Mouse (Mus musculus): ENCODE measurements around the gene Pknox1. TPM values are rescaled to one million over a fixed set of nuclear protein-coding genes. Genes with fewer than 3 reads are reported as not detected.
"Not testable (repeated sequence)": the region's sequence is repeated elsewhere in the genome, so short reads cannot be mapped to it uniquely, and the experiment has no call there.

Pknox1 gene
- polyA plus RNA-seq, 1 experiment from 2014 or later = 21.5 TPM

GRCm38 (mm10) chr17:31598593-31598992, 34.1 kb downstream of the Pknox1 start:
- no peaks in the 10 kb centered on the region for H3K27me3 ChIP-seq (ENCODE audit: insufficient read depth, low read length)
- H3K36me3 ChIP-seq (ENCODE audit: insufficient read depth, low read length) = peaks cover 34% of the 10 kb centered on the region; the same call in 1 of the 2 replicates

GRCm38 (mm10) chr17:31606424-31606823, 41.9 kb downstream of the Pknox1 start:
- no peak for DNase-seq (ENCODE audit: low spot score)
- peaks cover 34% of the 10 kb centered on the region for H3K36me3 ChIP-seq (ENCODE audit: insufficient read depth, low read length)

More at GRCm38 (mm10) chr17:31598593-31598992, 34.1 kb downstream of the Pknox1 start:
- ATAC-seq (replicated peaks; ENCODE audit: low FRiP score, low read depth) = no peak
- DNase-seq (ENCODE audit: low spot score) = no peak
- Histone ChIP-seq H3K9me3 (replicated peaks; ENCODE audit: low read length) (no peaks in the 10 kb centered on the region), H3K4me2 (ENCODE audit: low read length) (no peak overlapping the region), H3K4me1 (replicated peaks; ENCODE audit: insufficient read depth, low read length) (no peaks in the 10 kb centered on the region), H3K4me3 (replicated peaks; ENCODE audit: low read depth, low read length) (no peak overlapping the region), H3K27ac (no peak overlapping the region), H3K9ac (ENCODE audit: low read depth, low read length) (no peak overlapping the region)
- no peak for TF ChIP-seq CTCF (IDR thresholded peaks at IDR 0.05; ENCODE audit: low read depth)
- WGBS = 70% methylated on average over 8 of the region's 8 CpGs

GRCm38 (mm10) chr17:31607256-31607951, 42.9 kb downstream of the Pknox1 start:
- Histone ChIP-seq H3K27me3 (ENCODE audit: insufficient read depth, low read length) (no peaks in the 10 kb centered on the region), H3K9me3 (replicated peaks; ENCODE audit: low read length) (no peaks in the 10 kb centered on the region), H3K27ac (no peak overlapping the region), H3K4me2 (ENCODE audit: low read length) (no peak overlapping the region), H3K9ac (ENCODE audit: low read depth, low read length) (no peak overlapping the region), H3K4me1 (replicated peaks; ENCODE audit: insufficient read depth, low read length) (no peaks in the 10 kb centered on the region), H3K4me3 (replicated peaks; ENCODE audit: low read depth, low read length) (no peak overlapping the region), H3K36me3 (ENCODE audit: insufficient read depth, low read length) (peaks cover 31% of the 10 kb centered on the region)
- 77% methylated on average over 8 of the region's 8 CpGs for WGBS
- ATAC-seq (replicated peaks; ENCODE audit: low FRiP score, low read depth) (no peak), DNase-seq (ENCODE audit: low spot score) (no peak)
- no peak for TF ChIP-seq CTCF (IDR thresholded peaks at IDR 0.05; ENCODE audit: low read depth)

More at GRCm38 (mm10) chr17:31606424-31606823, 41.9 kb downstream of the Pknox1 start:
- no peaks in the 10 kb centered on the region for H3K9me3 ChIP-seq (replicated peaks; ENCODE audit: low read length)
- no peak overlapping the region for H3K9ac ChIP-seq (ENCODE audit: low read depth, low read length)
- H3K27me3 ChIP-seq (ENCODE audit: insufficient read depth, low read length) = no peaks in the 10 kb centered on the region
- TF ChIP-seq CTCF (IDR thresholded peaks at IDR 0.05; ENCODE audit: low read depth) = peak; percentile 13; the same call in 1 of the 2 replicates
- ATAC-seq (replicated peaks; ENCODE audit: low FRiP score, low read depth) = no peak
- H3K4me2 ChIP-seq (ENCODE audit: low read length) = no peak overlapping the region
- 84% methylated on average over 7 of the region's 7 CpGs for WGBS
- no peak overlapping the region for H3K4me3 ChIP-seq (replicated peaks; ENCODE audit: low read depth, low read length)
- no peaks in the 10 kb centered on the region for H3K4me1 ChIP-seq (replicated peaks; ENCODE audit: insufficient read depth, low read length)
- H3K27ac ChIP-seq = no peak overlapping the region

- 0 out of 2 replicates have a peak, but pooled peaks cover 17% of the 10 kb centered on the region for H3K36me3 ChIP-seq (ENCODE audit: insufficient read depth, low read length)
- not testable (repeated sequence) for H3K4me1 ChIP-seq (replicated peaks; ENCODE audit: insufficient read depth, low read length); H3K9me3 ChIP-seq (replicated peaks; ENCODE audit: low read length); H3K27ac ChIP-seq; H3K4me3 ChIP-seq (replicated peaks; ENCODE audit: low read depth, low read length); ATAC-seq (replicated peaks; ENCODE audit: low FRiP score, low read depth); H3K4me2 ChIP-seq (ENCODE audit: low read length); H3K27me3 ChIP-seq (ENCODE audit: insufficient read depth, low read length); DNase-seq (ENCODE audit: low spot score); H3K9ac ChIP-seq (ENCODE audit: low read depth, low read length)
- 71% methylated on average over 3 of the region's 3 CpGs for WGBS
Observed at GRCm38 (mm10) chr17:31609173-31609572, 44.6 kb downstream of the Pknox1 start.

- Histone ChIP-seq H3K36me3 (ENCODE audit: insufficient read depth, low read length) (0 out of 2 replicates have a peak, but pooled peaks cover 11% of the 10 kb centered on the region), H3K27ac (no peak overlapping the region), H3K9me3 (replicated peaks; ENCODE audit: low read length) (no peaks in the 10 kb centered on the region), H3K4me2 (ENCODE audit: low read length) (no peak overlapping the region), H3K4me1 (replicated peaks; ENCODE audit: insufficient read depth, low read length) (no peaks in the 10 kb centered on the region), H3K4me3 (replicated peaks; ENCODE audit: low read depth, low read length) (no peak overlapping the region), H3K27me3 (ENCODE audit: insufficient read depth, low read length) (no peaks in the 10 kb centered on the region), H3K9ac (ENCODE audit: low read depth, low read length) (no peak overlapping the region)
- no peak for DNase-seq (ENCODE audit: low spot score)
- ATAC-seq (replicated peaks; ENCODE audit: low FRiP score, low read depth) = no peak
- WGBS = 80% methylated on average over 3 of the region's 3 CpGs
- no peak for TF ChIP-seq CTCF (IDR thresholded peaks at IDR 0.05; ENCODE audit: low read depth)
Observed at GRCm38 (mm10) chr17:31609895-31610294, 45.4 kb downstream of the Pknox1 start.

GRCm38 (mm10) chr17:31613086-31613755, 48.7 kb downstream of the Pknox1 start:
- WGBS = 72% methylated on average over 4 of the region's 4 CpGs
- no peaks in the 10 kb centered on the region for H3K4me1 ChIP-seq (replicated peaks; ENCODE audit: insufficient read depth, low read length)
- H3K27ac ChIP-seq = no peak overlapping the region
- H3K9me3 ChIP-seq (replicated peaks; ENCODE audit: low read length) = no peaks in the 10 kb centered on the region
- no peaks in the 10 kb centered on the region for H3K36me3 ChIP-seq (ENCODE audit: insufficient read depth, low read length)
- TF ChIP-seq CTCF (IDR thresholded peaks at IDR 0.05; ENCODE audit: low read depth) = no peak
- no peak overlapping the region for H3K4me3 ChIP-seq (replicated peaks; ENCODE audit: low read depth, low read length)
- ATAC-seq (replicated peaks; ENCODE audit: low FRiP score, low read depth) = no peak
- DNase-seq (ENCODE audit: low spot score) = peak; percentile 10
- H3K27me3 ChIP-seq (ENCODE audit: insufficient read depth, low read length) = no peaks in the 10 kb centered on the region
- no peak overlapping the region for H3K4me2 ChIP-seq (ENCODE audit: low read length)
- H3K9ac ChIP-seq (ENCODE audit: low read depth, low read length) = no peak overlapping the region

All from kidney, postnatal 0 days (tissue).